10 mouse cellular contexts compared by ENCODE assay signal in genomic region chr7:44378290-44378689, GRCm38 (mm10). TPM values are rescaled to one million over a fixed set of nuclear protein-coding genes. Genes with fewer than 3 reads are reported as not detected.
DNase-seq lines count a peak whose midpoint lies in the region.
"Had no signal": no experiment of that assay in that cellular context is flagged by ENCODE, and none has a peak within 500 bp of the region (broad histone marks: within the 10 kb centered on the region; RNA-seq: fewer than 3 reads in every experiment).

No protein-coding gene starts in this region.

- peak; percentile 45 for DNase-seq in adrenal gland, postnatal 10 days
- no peak for DNase-seq in adrenal gland, postnatal 4 days (ENCODE audit: low spot score in 2 of 2)
- peak; percentile 51 for DNase-seq in left cerebral cortex, postnatal 4 days
- DNase-seq in left cerebral cortex, postnatal 36 days (ENCODE audit: low spot score in 2 of 2): no peak
- DNase-seq in adrenal gland, postnatal 36 days: peak; percentile 37 to 44
- peak; percentile 72 for DNase-seq in kidney, postnatal 14 days
- no peak for DNase-seq in urinary bladder, postnatal 14 days (ENCODE audit: low spot score)
- no peak for DNase-seq in cerebellum, adult 11 months
- DNase-seq: layer of hippocampus, postnatal 36 days had no signal

- intact Hi-C loops in left cerebral cortex, postnatal 4 days (cut with DNase I): no loop called here
- intact Hi-C loops in left cerebral cortex, postnatal 36 days (cut with DNase I): no loop called here

RNA-seq across cellular contexts. Expression of gene Syt3, which starts 5.6 kb away (rescaled TPM):
- 1 to 10 TPM; 2.5 to 4.2 TPM for total RNA-seq in adrenal gland, postnatal 10 days (2021)
- total RNA-seq in adrenal gland, postnatal 4 days (2021): 1 to 10 TPM; 3.6 to 4.4 TPM
- total RNA-seq in left cerebral cortex, postnatal 4 days (2021): 10 to 100 TPM; 45.1 to 52.4 TPM
- 10 to 100 TPM; 58.3 to 70.5 TPM for total RNA-seq in left cerebral cortex, postnatal 36 days (2021)
- total RNA-seq in adrenal gland, postnatal 36 days (2021): 1 to 10 TPM; 3.0 to 4.7 TPM

RNA-seq across cellular contexts. Expression of gene 1700008O03Rik, which starts 7.3 kb away (rescaled TPM):
- 1 to 10 TPM in 1 of 2 experiments, under 1 TPM in 1; 0.57 to 1.4 TPM for total RNA-seq in adrenal gland, postnatal 10 days (2021)
- total RNA-seq in adrenal gland, postnatal 4 days (2021): 1 to 10 TPM; 1.0 to 2.0 TPM
- 1 to 10 TPM; 1.3 to 2.4 TPM for total RNA-seq in left cerebral cortex, postnatal 4 days (2021)
- total RNA-seq in left cerebral cortex, postnatal 36 days (2021): 1 to 10 TPM; 2.0 to 2.1 TPM
- total RNA-seq in adrenal gland, postnatal 36 days (2021): under 1 TPM; 0.63 to 0.99 TPM

RNA-seq across cellular contexts. Expression of gene Lrrc4b, which starts 50.5 kb away (rescaled TPM):
- total RNA-seq in adrenal gland, postnatal 10 days (2021): 10 to 100 TPM in 1 of 2 experiments, 1 to 10 TPM in 1; 5.5 to 10.0 TPM
- 10 to 100 TPM; 18.7 to 18.8 TPM for total RNA-seq in adrenal gland, postnatal 4 days (2021)
- total RNA-seq in left cerebral cortex, postnatal 4 days (2021): 100 to 1,000 TPM; 357 to 379 TPM
- 100 to 1,000 TPM; 282 to 313 TPM for total RNA-seq in left cerebral cortex, postnatal 36 days (2021)
- 1 to 10 TPM; 3.9 to 4.9 TPM for total RNA-seq in adrenal gland, postnatal 36 days (2021)
- total RNA-seq: hematopoietic stem cell, adult 5-6 weeks had no signal

Comparison
In these comparisons a context has a peak if more than half of its experiments do, and no peak if none do; other contexts are left out.
1. DNase-seq: peak in adrenal gland, postnatal 10 days (single experiment), left cerebral cortex, postnatal 4 days (single experiment), adrenal gland, postnatal 36 days (2 of 2) and kidney, postnatal 14 days (single experiment); none in adrenal gland, postnatal 4 days (0 of 2), left cerebral cortex, postnatal 36 days (0 of 2), urinary bladder, postnatal 14 days (single experiment) and cerebellum, adult 11 months (single experiment).
2. RNA of gene Syt3, which starts 5.6 kb away (total RNA-seq): 58.3 to 70.5 TPM in left cerebral cortex, postnatal 36 days and 45.1 to 52.4 TPM in left cerebral cortex, postnatal 4 days; 3.0 to 4.7 TPM in adrenal gland, postnatal 36 days, 3.6 to 4.4 TPM in adrenal gland, postnatal 4 days and 2.5 to 4.2 TPM in adrenal gland, postnatal 10 days; every median in the first group is over 4 times any median in the second.
3. RNA of gene Lrrc4b, which starts 50.5 kb away (total RNA-seq): 357 to 379 TPM in left cerebral cortex, postnatal 4 days and 282 to 313 TPM in left cerebral cortex, postnatal 36 days; 18.7 to 18.8 TPM in adrenal gland, postnatal 4 days, 5.5 to 10.0 TPM in adrenal gland, postnatal 10 days and 3.9 to 4.9 TPM in adrenal gland, postnatal 36 days; every median in the first group is over 10 times any median in the second.